Mouse (Mus musculus): Measurements from ENCODE around the gene Tdp2. TPM values are rescaled to one million over a fixed set of nuclear protein-coding genes. Genes with fewer than 3 reads are reported as not detected.
"Not testable (repeated sequence)": the region's sequence is repeated elsewhere in the genome, so short reads cannot be mapped to it uniquely, and the experiment has no call there.

Tdp2 gene
- total RNA-seq, 2 experiments from 2014 or later, result 18.7 to 20.9 TPM

GRCm38 (mm10) chr13:24819931-24820330 lies 11.5 kb upstream of the Tdp2 start:
- intact Hi-C loops (cut with DNase I), result no loop called here
- no peak for DNase-seq (ENCODE audit: low spot score in 2 of 2)

- peak in 1 of 2 experiments; percentile 30 for DNase-seq (ENCODE audit: low spot score in 2 of 2)
- intact Hi-C loops (cut with DNase I), result no loop called here
These were observed 8.7 kb upstream of the Tdp2 start for GRCm38 (mm10) chr13:24822663-24823343.

- intact Hi-C loops (cut with DNase I), result no loop called here
- DNase-seq (ENCODE audit: low spot score in 2 of 2), result no peak
These were observed 6.8 kb upstream of the Tdp2 start for GRCm38 (mm10) chr13:24824647-24825046.

- intact Hi-C loops (cut with DNase I), result no loop called here
- no peak for DNase-seq (ENCODE audit: low spot score in 2 of 2)
These were observed 5.9 kb upstream of the Tdp2 start for GRCm38 (mm10) chr13:24825587-24825986.

- intact Hi-C loops (cut with DNase I), result no loop called here
- DNase-seq (ENCODE audit: low spot score in 2 of 2), result no peak
These were observed 5.4 kb upstream of the Tdp2 start for GRCm38 (mm10) chr13:24826116-24826515.

GRCm38 (mm10) chr13:24830756-24831352 lies 625 bp upstream of the Tdp2 start:
- intact Hi-C loops (cut with DNase I), result loop anchor here (2.0 kb wide), 1 partner anchor 30 kb away; the partner anchor contains the start of gene BC005537

GRCm38 (mm10) chr13:24832131-24832810 lies 792 bp downstream of the Tdp2 start:
- intact Hi-C loops (cut with DNase I), result no loop called here
- DNase-seq (ENCODE audit: low spot score in 2 of 2), result no peak

More at GRCm38 (mm10) chr13:24830756-24831352, 625 bp upstream of the Tdp2 start:
- DNase-seq (ENCODE audit: low spot score in 2 of 2), result no peak

- intact Hi-C loops (cut with DNase I), result no loop called here
- DNase-seq (ENCODE audit: low spot score in 2 of 2), result no peak
These were observed 1.3 kb downstream of the Tdp2 start for GRCm38 (mm10) chr13:24832811-24833155.

- DNase-seq (ENCODE audit: low spot score in 2 of 2); intact Hi-C loops (cut with DNase I): not testable (repeated sequence)
These were observed 6.3 kb downstream of the Tdp2 start for GRCm38 (mm10) chr13:24837765-24838164.

GRCm38 (mm10) chr13:24839831-24840230 lies 8.4 kb downstream of the Tdp2 start:
- no peak for DNase-seq (ENCODE audit: low spot score in 2 of 2)
- intact Hi-C loops (cut with DNase I), result no loop called here

- DNase-seq (ENCODE audit: low spot score in 2 of 2), result no peak
- intact Hi-C loops (cut with DNase I), result no loop called here
These were observed 10.2 kb downstream of the Tdp2 start for GRCm38 (mm10) chr13:24841702-24842101.

GRCm38 (mm10) chr13:24844983-24845955 lies 13.8 kb downstream of the Tdp2 start, which contains the start of gene D130043K22Rik:
D130043K22Rik (plus strand) TSS chr13:24845135.
- peak; percentile 53 to 74 for DNase-seq (ENCODE audit: low spot score in 2 of 2)
- intact Hi-C loops (cut with DNase I), result no loop called here

- no peak for DNase-seq (ENCODE audit: low spot score in 2 of 2)
- intact Hi-C loops (cut with DNase I), result no loop called here
These were observed 17.8 kb downstream of the Tdp2 start for GRCm38 (mm10) chr13:24849318-24849717.

- DNase-seq (ENCODE audit: low spot score in 2 of 2), result no peak
- intact Hi-C loops (cut with DNase I), result no loop called here
These were observed 20.5 kb downstream of the Tdp2 start for GRCm38 (mm10) chr13:24851989-24852388.

- intact Hi-C loops (cut with DNase I), result no loop called here
- DNase-seq (ENCODE audit: low spot score in 2 of 2), result no peak
These were observed 21.1 kb downstream of the Tdp2 start for GRCm38 (mm10) chr13:24852570-24852969.

GRCm38 (mm10) chr13:24859115-24859514 lies 27.6 kb downstream of the Tdp2 start:
- intact Hi-C loops (cut with DNase I), result no loop called here
- no peak for DNase-seq (ENCODE audit: low spot score in 2 of 2)

GRCm38 (mm10) chr13:24861084-24861483 lies 29.6 kb downstream of the Tdp2 start:
- intact Hi-C loops (cut with DNase I), result no loop called here
- DNase-seq (ENCODE audit: low spot score in 2 of 2), result no peak

- intact Hi-C loops (cut with DNase I), result no loop called here
- no peak for DNase-seq (ENCODE audit: low spot score in 2 of 2)
These were observed 30.5 kb downstream of the Tdp2 start for GRCm38 (mm10) chr13:24862021-24862420.

- peak; percentile 50 to 58 for DNase-seq (ENCODE audit: low spot score in 2 of 2)
- intact Hi-C loops (cut with DNase I), result no loop called here
These were observed 31.0 kb downstream of the Tdp2 start for GRCm38 (mm10) chr13:24862520-24862919.

Measured in left cerebral cortex, postnatal 14 days (tissue).